Mouse (Mus musculus) intestine, postnatal 0 days (tissue): ENCODE data around the gene Olfr675. TPM values are rescaled to one million over a fixed set of nuclear protein-coding genes. Genes with fewer than 3 reads are reported as not detected.
"Not testable (repeated sequence)": the region's sequence is repeated elsewhere in the genome, so short reads cannot be mapped to it uniquely, and the experiment has no call there.

Experiments
- ATAC-seq: fragments of 200-750 bp; cut with Nextera tagmentation; 2 replicates; pipeline ENCODE4 v1.8.0; 2017; ENCODE audit warnings: mild to moderate bottlenecking, moderate TSS enrichment, moderate library complexity
- H3K27ac ChIP-seq: fragments of 300-500 bp; sonication (generic); 2 replicates; pipeline ENCODE4 v1.5.1; 2014; ENCODE audit warnings: mild to moderate bottlenecking, low read depth, low read length, moderate library complexity
- H3K27me3 ChIP-seq: fragments of 300-500 bp; sonication (generic); replicated peaks from 2 replicates; pipeline ENCODE4 v1.6.1; 2014; ENCODE audit warnings: low read length, mixed read lengths; ENCODE audit not compliant: control insufficient read depth, insufficient read depth
- H3K36me3 ChIP-seq: fragments of 300-500 bp; sonication (generic); 2 replicates; pipeline ENCODE4 v1.6.1; 2014; ENCODE audit warnings: mild to moderate bottlenecking, moderate library complexity; ENCODE audit not compliant: control insufficient read depth, insufficient read depth
- H3K4me1 ChIP-seq: fragments of 300-500 bp; sonication (generic); replicated peaks from 2 replicates; pipeline ENCODE4 v1.6.1; 2014; ENCODE audit warnings: antibody characterized with exemption, low read length, mixed read lengths; ENCODE audit not compliant: control insufficient read depth, insufficient read depth
- H3K4me2 ChIP-seq: fragments of 300-500 bp; sonication (generic); replicated peaks from 2 replicates; pipeline ENCODE4 v1.6.1; 2014; ENCODE audit warnings: low read depth, mild to moderate bottlenecking, moderate library complexity
- H3K4me3 ChIP-seq: fragments of 300-500 bp; sonication (generic); 2 replicates; pipeline ENCODE4 v1.5.1; 2014; ENCODE audit warnings: low read depth, low read length
- H3K9ac ChIP-seq: fragments of 300-500 bp; sonication (generic); 2 replicates; pipeline ENCODE4 v1.6.1; 2014; ENCODE audit warnings: mild to moderate bottlenecking, low read depth, low read length
- H3K9me3 ChIP-seq: fragments of 300-500 bp; sonication (generic); 2 replicates; pipeline ENCODE4 v1.6.1; 2016; ENCODE audit warnings: mixed run types; ENCODE audit not compliant: control insufficient read depth
- CTCF ChIP-seq: sonication (generic); IDR thresholded peaks from 2 replicates; pipeline ENCODE4 v1.5.1; 2016; ENCODE audit warnings: low read depth, mild to moderate bottlenecking, control low read depth, antibody characterized with exemption, moderate library complexity
- WGBS: fragments of 180-500 bp; shearing (Covaris S2); extraction: QIAGEN DNeasy Blood & Tissue Kit; methylation state at CpG from one replicate; pipeline ENCODE4 v1.1.7; 2014; 5-methylcytosine and 5-hydroxymethylcytosine counted together
- polyA plus RNA-seq: library from polyadenylated mRNA; unstranded; fragments of >200 nt; fragmentation: Nextera tagmentation; extraction: Ambion mirVana; gene quantifications from 2 replicates; pipeline ENCODE4 v1.2.1, GENCODE M21; 2015

Gene Olfr675
- polyA plus RNA-seq: not detected in 2 replicates

DNA sequence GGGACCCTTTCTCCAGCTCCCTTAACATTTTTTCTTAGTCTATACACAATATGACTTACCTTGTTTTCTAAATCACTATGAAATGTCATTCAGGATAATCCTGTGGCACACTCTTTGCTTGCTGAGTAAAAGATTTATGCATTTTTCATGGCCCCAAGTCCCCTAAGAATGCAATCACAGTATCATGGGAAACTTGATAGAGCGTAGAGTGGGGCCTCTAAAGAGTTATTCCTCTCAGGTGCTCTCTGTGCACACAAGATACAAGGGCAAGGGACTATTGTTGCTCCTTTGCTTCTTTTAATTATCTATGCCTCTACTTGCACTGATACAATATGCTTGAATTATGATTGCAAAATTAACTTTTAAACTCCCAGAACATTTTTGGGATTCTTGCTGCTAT is at the start of gene Olfr675:
Gene Olfr675 (minus strand): TSS at position 101 of the 400 bp plus-strand sequence.
- no peak for ATAC-seq
- WGBS: 76% methylated on average over 1 of the region's 1 CpGs
- Histone ChIP-seq H3K27me3 (no peaks in the 10 kb centered on the region), H3K27ac (no peak within 1 kb of the TSS), H3K4me3 (no peak within 1 kb of the TSS), H3K9ac (no peak within 1 kb of the TSS), H3K4me1 (no peaks in the 10 kb centered on the region), H3K9me3 (no peaks in the 10 kb centered on the region), H3K36me3 (no peaks in the 10 kb centered on the region), H3K4me2 (no peak within 1 kb of the TSS)
- no peak for TF ChIP-seq CTCF

DNA sequence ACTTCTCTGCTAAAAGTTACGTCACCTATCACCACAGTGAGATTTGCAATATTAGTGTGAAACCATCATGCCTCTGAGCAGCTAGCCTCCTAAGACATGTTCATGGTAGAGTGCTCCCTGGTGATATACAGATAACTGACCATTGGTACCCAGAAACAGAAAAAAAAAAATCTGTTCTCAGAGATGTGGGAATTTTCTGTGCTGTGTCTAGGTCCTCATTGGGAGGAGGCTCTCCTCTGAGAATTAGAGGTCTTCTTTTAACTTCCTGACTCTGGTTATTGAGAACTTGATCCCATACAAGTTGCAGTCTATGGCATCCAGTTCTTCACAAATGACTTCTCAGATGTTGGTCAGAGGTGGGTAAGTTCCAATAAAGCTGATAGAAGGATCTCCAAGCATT is 35.9 kb upstream of the Olfr675 start, which contains the start of gene Olfr678:
Gene Olfr678 (plus strand): TSS at position 301 of the 400 bp plus-strand sequence.
- Histone ChIP-seq H3K4me3 (no peak within 1 kb of the TSS), H3K27me3 (no peaks in the 10 kb centered on the region), H3K27ac (no peak within 1 kb of the TSS), H3K4me2 (no peak within 1 kb of the TSS), H3K9ac (no peak within 1 kb of the TSS), H3K9me3 (no peaks in the 10 kb centered on the region), H3K4me1 (no peaks in the 10 kb centered on the region), H3K36me3 (no peaks in the 10 kb centered on the region)
- WGBS: 100% methylated on average over 1 of the region's 1 CpGs
- no peak for ATAC-seq
- no peak for TF ChIP-seq CTCF

- no peak overlapping the region for H3K4me3 ChIP-seq
- no peaks in the 10 kb centered on the region for H3K9me3 ChIP-seq
- no peaks in the 10 kb centered on the region for H3K27me3 ChIP-seq
- H3K9ac ChIP-seq: no peak overlapping the region
- no peak for ATAC-seq
- no peaks in the 10 kb centered on the region for H3K36me3 ChIP-seq
- no peak overlapping the region for H3K27ac ChIP-seq
- H3K4me1 ChIP-seq: no peaks in the 10 kb centered on the region
- no peak overlapping the region for H3K4me2 ChIP-seq
- TF ChIP-seq CTCF: 0 out of 2 replicates have a peak, but pooled peaks have one; percentile 7
These were observed 30.7 kb upstream of the Olfr675 start for GRCm38 (mm10) chr7:105058951-105059350.

DNA sequence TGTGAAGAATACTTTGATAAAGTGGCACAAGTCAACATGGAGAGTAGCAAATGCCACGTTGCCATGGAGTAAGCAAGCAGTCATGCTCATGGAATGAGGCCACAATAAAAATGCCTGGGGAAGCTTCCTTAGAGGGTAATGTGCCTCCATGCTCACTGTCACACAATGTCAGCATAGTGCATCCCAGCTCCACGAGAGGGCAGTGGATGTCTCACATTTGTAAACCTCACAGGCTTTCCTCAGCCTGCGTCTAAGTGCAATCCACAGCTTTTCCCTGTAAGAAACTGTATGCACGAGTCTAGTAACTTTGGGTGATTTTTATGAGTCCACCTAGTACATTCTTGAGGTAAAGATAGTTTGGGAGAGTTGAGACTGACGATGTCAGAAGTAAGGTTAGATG is 5.6 kb upstream of the Olfr675 start:
- not testable (repeated sequence) for H3K4me2 ChIP-seq, H3K9me3 ChIP-seq, H3K27me3 ChIP-seq, H3K4me3 ChIP-seq, ATAC-seq, H3K36me3 ChIP-seq, H3K27ac ChIP-seq, H3K9ac ChIP-seq, H3K4me1 ChIP-seq
- peak; percentile 35 for TF ChIP-seq CTCF
- 39% methylated on average over 5 of the region's 5 CpGs for WGBS

DNA sequence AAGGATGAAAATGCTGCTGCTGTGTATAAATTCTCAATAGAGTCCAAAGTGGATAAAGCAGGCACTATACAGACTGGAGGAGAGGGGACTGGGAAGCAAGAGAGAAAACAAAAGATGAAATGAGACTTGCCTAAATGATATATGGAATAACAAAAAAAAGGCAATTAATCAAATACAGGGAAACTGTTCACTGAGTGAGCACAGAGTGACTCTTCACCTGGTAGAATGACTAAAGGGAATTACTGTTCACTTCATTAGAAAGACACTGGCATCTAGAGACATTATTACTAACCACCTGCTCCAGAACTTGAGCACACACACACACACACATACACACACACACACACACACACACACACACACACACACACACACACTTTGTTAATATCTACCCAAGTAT is 4.1 kb upstream of the Olfr675 start, which contains the start of gene Olfr676:
Gene Olfr676 (plus strand): TSS at position 301 of the 400 bp plus-strand sequence.
- Histone ChIP-seq H3K36me3 (no peaks in the 10 kb centered on the region), H3K9ac (no peak within 1 kb of the TSS), H3K4me1 (no peaks in the 10 kb centered on the region), H3K4me3 (no peak within 1 kb of the TSS), H3K27ac (no peak within 1 kb of the TSS), H3K4me2 (no peak within 1 kb of the TSS), H3K27me3 (no peaks in the 10 kb centered on the region), H3K9me3 (no peaks in the 10 kb centered on the region)
- no peak for ATAC-seq
- no peak for TF ChIP-seq CTCF

DNA sequence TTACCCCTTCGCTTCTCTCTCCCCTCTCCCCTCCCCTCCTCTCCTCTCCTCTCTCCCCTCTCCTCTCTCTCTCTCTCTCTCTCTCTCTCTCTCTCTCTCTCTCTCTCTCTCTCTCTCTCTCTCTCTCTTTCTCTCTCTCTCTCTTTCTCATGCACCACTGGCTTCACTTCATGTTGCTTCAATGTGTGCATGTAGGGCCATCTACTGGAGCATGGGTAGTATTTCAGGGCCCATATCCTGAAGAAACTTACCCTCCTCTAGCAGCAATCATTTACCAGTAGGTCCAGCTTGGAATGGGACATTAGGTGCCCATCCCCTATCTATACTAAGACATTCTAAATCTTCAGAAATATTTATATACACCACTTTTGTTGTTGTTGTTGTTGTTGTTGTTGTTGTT is 5.7 kb downstream of the Olfr675 start:
- 75% methylated on average over 1 of the region's 1 CpGs for WGBS
- no peak overlapping the region for H3K4me3 ChIP-seq
- peak; percentile 33 for TF ChIP-seq CTCF

GRCm38 (mm10) chr7:105001929-105002328 is 26.3 kb downstream of the Olfr675 start, which contains the start of gene Olfr672:
Gene Olfr672, minus strand, starts transcription at chr7:105002029.
- H3K9me3 ChIP-seq: no peaks in the 10 kb centered on the region
- ATAC-seq: no peak
- no peak within 1 kb of the TSS for H3K4me2 ChIP-seq

More for the DNA sequence above, 5.7 kb downstream of the Olfr675 start:
- Histone ChIP-seq H3K27me3 (no peaks in the 10 kb centered on the region), H3K9ac (no peak overlapping the region), H3K9me3 (no peaks in the 10 kb centered on the region), H3K36me3 (no peaks in the 10 kb centered on the region), H3K4me2 (no peak overlapping the region), H3K4me1 (no peaks in the 10 kb centered on the region), H3K27ac (no peak overlapping the region)
- no peak for ATAC-seq

More at GRCm38 (mm10) chr7:105001929-105002328, 26.3 kb downstream of the Olfr675 start, which contains the start of gene Olfr672:
- Histone ChIP-seq H3K9ac (no peak within 1 kb of the TSS), H3K36me3 (no peaks in the 10 kb centered on the region), H3K4me3 (no peak within 1 kb of the TSS), H3K27ac (no peak within 1 kb of the TSS), H3K27me3 (no peaks in the 10 kb centered on the region), H3K4me1 (no peaks in the 10 kb centered on the region)
- TF ChIP-seq CTCF: no peak
